Mouse (Mus musculus) embryonic facial prominence, embryonic 12.5 days (tissue): Measurements from ENCODE around the gene Fndc8. TPM values are rescaled to one million over a fixed set of nuclear protein-coding genes. Genes with fewer than 3 reads are reported as not detected.

Experiments used
- ATAC-seq: fragments of 200-750 bp; cut with Nextera tagmentation; 2 replicates; pipeline ENCODE4 v1.8.0; 2017; ENCODE audit not compliant: insufficient number of reproducible peaks, insufficient read depth, low FRiP score, low TSS enrichment
- H3K27ac ChIP-seq: fragments of 300-500 bp; sonication (generic); 2 replicates; pipeline ENCODE4 v1.5.1; 2016; ENCODE audit warnings: mild to moderate bottlenecking
- H3K27me3 ChIP-seq: fragments of 300-500 bp; sonication (generic); 2 replicates; pipeline ENCODE4 v1.6.1; 2016; ENCODE audit warnings: mild to moderate bottlenecking, moderate library complexity
- H3K36me3 ChIP-seq: fragments of 300-500 bp; sonication (generic); 2 replicates; pipeline ENCODE4 v1.6.1; 2016; ENCODE audit warnings: mild to moderate bottlenecking
- H3K4me1 ChIP-seq: fragments of 300-500 bp; sonication (generic); 2 replicates; pipeline ENCODE4 v1.6.1; 2016
- H3K4me2 ChIP-seq: fragments of 300-500 bp; sonication (generic); replicated peaks from 2 replicates; pipeline ENCODE4 v1.6.1; 2016; ENCODE audit warnings: mild to moderate bottlenecking, moderate library complexity
- H3K4me3 ChIP-seq: fragments of 300-500 bp; sonication (generic); 2 replicates; pipeline ENCODE4 v1.5.1; 2016; ENCODE audit warnings: mild to moderate bottlenecking
- H3K9ac ChIP-seq: fragments of 300-500 bp; sonication (generic); 2 replicates; pipeline ENCODE4 v1.6.1; 2016; ENCODE audit warnings: mild to moderate bottlenecking, moderate library complexity
- H3K9me3 ChIP-seq: fragments of 300-500 bp; sonication (generic); 2 replicates; pipeline ENCODE4 v1.6.1; 2016; ENCODE audit warnings: mild to moderate bottlenecking, moderate library complexity
- WGBS: fragments of 180-500 bp; shearing (Covaris S2); methylation state at CpG from one replicate; pipeline ENCODE4 v1.1.7; 2016; 5-methylcytosine and 5-hydroxymethylcytosine counted together
- polyA plus RNA-seq: library from polyadenylated mRNA; unstranded; fragments of >200 nt; fragmentation: Nextera tagmentation; extraction: Ambion mirVana; gene quantifications from 2 replicates; pipeline ENCODE4 v1.2.1, GENCODE M21; 2016

Gene Fndc8
- polyA plus RNA-seq, 1 experiment from 2014 or later = 0.19 TPM

GRCm38 (mm10) chr11:82869506-82870172 is 22.3 kb upstream of the Fndc8 start:
- Histone ChIP-seq H3K36me3 (no peaks in the 10 kb centered on the region), H3K27ac (no peak overlapping the region), H3K4me2 (peak overlapping the region; percentile 86), H3K9me3 (no peaks in the 10 kb centered on the region), H3K27me3 (no peaks in the 10 kb centered on the region), H3K4me1 (no peaks in the 10 kb centered on the region), H3K9ac (no peak overlapping the region), H3K4me3 (peak overlapping the region; percentile 83)
- no peak for ATAC-seq
- 68% methylated on average over 9 of the region's 9 CpGs for WGBS

- H3K27me3 ChIP-seq = no peaks in the 10 kb centered on the region
- H3K4me1 ChIP-seq = no peaks in the 10 kb centered on the region
- no peaks in the 10 kb centered on the region for H3K36me3 ChIP-seq
- peak overlapping the region; percentile 83 for H3K4me3 ChIP-seq
- H3K9me3 ChIP-seq = no peaks in the 10 kb centered on the region
- H3K27ac ChIP-seq = peak overlapping the region; percentile 67
- ATAC-seq = peak; percentile 48; the same call in 1 of the 2 replicates
- H3K4me2 ChIP-seq = peak overlapping the region; percentile 86
- peak overlapping the region; percentile 77 for H3K9ac ChIP-seq
- WGBS = 4% methylated on average over 32 of the region's 36 CpGs
Measured at GRCm38 (mm10) chr11:82870173-82871030, 21.5 kb upstream of the Fndc8 start.

- Histone ChIP-seq H3K4me3 (peak within 1 kb of the TSS; percentile 83), H3K9ac (peak within 1 kb of the TSS; percentile 77), H3K9me3 (no peaks in the 10 kb centered on the region), H3K36me3 (no peaks in the 10 kb centered on the region), H3K4me1 (no peaks in the 10 kb centered on the region), H3K27ac (peak within 1 kb of the TSS; percentile 67), H3K4me2 (peak within 1 kb of the TSS; percentile 86), H3K27me3 (no peaks in the 10 kb centered on the region)
- peak; percentile 93 for ATAC-seq
- 1% methylated on average over 32 of the region's 43 CpGs for WGBS
Measured at GRCm38 (mm10) chr11:82871031-82871446, 20.9 kb upstream of the Fndc8 start, which contains the start of gene Rffl. Gene Rffl, minus strand, starts transcription at chr11:82871210.

- Histone ChIP-seq H3K4me3 (no peak overlapping the region), H3K9me3 (no peaks in the 10 kb centered on the region), H3K4me2 (no peak overlapping the region), H3K27ac (no peak overlapping the region), H3K9ac (peak overlapping the region; percentile 10; the same call in 1 of the 2 replicates), H3K27me3 (no peaks in the 10 kb centered on the region), H3K36me3 (0 out of 2 replicates have a peak, but pooled peaks cover 2% of the 10 kb centered on the region), H3K4me1 (no peaks in the 10 kb centered on the region)
- WGBS = 80% methylated on average over 5 of the region's 5 CpGs
- no peak for ATAC-seq
Measured at GRCm38 (mm10) chr11:82874924-82875323, 17.0 kb upstream of the Fndc8 start.

GRCm38 (mm10) chr11:82875631-82876030 is 16.3 kb upstream of the Fndc8 start:
- H3K9me3 ChIP-seq = no peaks in the 10 kb centered on the region
- no peak overlapping the region for H3K4me3 ChIP-seq
- H3K27me3 ChIP-seq = no peaks in the 10 kb centered on the region
- no peak for ATAC-seq
- no peak overlapping the region for H3K9ac ChIP-seq
- H3K4me1 ChIP-seq = no peaks in the 10 kb centered on the region
- no peak overlapping the region for H3K27ac ChIP-seq
- over 99% methylated on average over 5 of the region's 5 CpGs for WGBS
- H3K4me2 ChIP-seq = no peak overlapping the region
- H3K36me3 ChIP-seq = 0 out of 2 replicates have a peak, but pooled peaks cover 5% of the 10 kb centered on the region

GRCm38 (mm10) chr11:82877726-82878344 is 14.1 kb upstream of the Fndc8 start:
- 0 out of 2 replicates have a peak, but pooled peaks cover 11% of the 10 kb centered on the region for H3K36me3 ChIP-seq
- H3K9me3 ChIP-seq = no peaks in the 10 kb centered on the region
- H3K9ac ChIP-seq = no peak overlapping the region
- no peaks in the 10 kb centered on the region for H3K27me3 ChIP-seq
- no peaks in the 10 kb centered on the region for H3K4me1 ChIP-seq
- 80% methylated on average over 7 of the region's 7 CpGs for WGBS
- no peak overlapping the region for H3K27ac ChIP-seq
- no peak for ATAC-seq
- H3K4me3 ChIP-seq = no peak overlapping the region
- no peak overlapping the region for H3K4me2 ChIP-seq

GRCm38 (mm10) chr11:82883180-82883579 is 8.7 kb upstream of the Fndc8 start:
- 69% methylated on average over 8 of the region's 8 CpGs for WGBS
- ATAC-seq = no peak
- Histone ChIP-seq H3K9me3 (no peaks in the 10 kb centered on the region), H3K36me3 (0 out of 2 replicates have a peak, but pooled peaks cover 11% of the 10 kb centered on the region), H3K4me2 (no peak overlapping the region), H3K27me3 (no peaks in the 10 kb centered on the region), H3K9ac (no peak overlapping the region), H3K4me3 (no peak overlapping the region), H3K4me1 (peaks cover under 1% of the 10 kb centered on the region; the same call in 1 of the 2 replicates), H3K27ac (no peak overlapping the region)

GRCm38 (mm10) chr11:82886559-82886958 is 5.4 kb upstream of the Fndc8 start:
- WGBS = 83% methylated on average over 3 of the region's 3 CpGs
- Histone ChIP-seq H3K9me3 (no peaks in the 10 kb centered on the region), H3K4me3 (no peak overlapping the region), H3K27me3 (no peaks in the 10 kb centered on the region), H3K9ac (no peak overlapping the region), H3K4me2 (no peak overlapping the region), H3K4me1 (peaks cover 17% of the 10 kb centered on the region), H3K27ac (no peak overlapping the region), H3K36me3 (0 out of 2 replicates have a peak, but pooled peaks cover 6% of the 10 kb centered on the region)
- no peak for ATAC-seq

GRCm38 (mm10) chr11:82888491-82888946 is 3.4 kb upstream of the Fndc8 start:
- H3K9me3 ChIP-seq = no peaks in the 10 kb centered on the region
- H3K9ac ChIP-seq = no peak overlapping the region
- no peaks in the 10 kb centered on the region for H3K27me3 ChIP-seq
- no peaks in the 10 kb centered on the region for H3K36me3 ChIP-seq
- H3K4me1 ChIP-seq = peaks cover 17% of the 10 kb centered on the region
- H3K4me2 ChIP-seq = 0 out of 2 replicates have a peak overlapping the region, but pooled peaks have one; percentile 3
- H3K27ac ChIP-seq = no peak overlapping the region
- no peak for ATAC-seq
- no peak overlapping the region for H3K4me3 ChIP-seq
- 68% methylated on average over 10 of the region's 10 CpGs for WGBS

- Histone ChIP-seq H3K27me3 (no peaks in the 10 kb centered on the region), H3K4me2 (peak overlapping the region; percentile 85), H3K4me3 (peak overlapping the region; percentile 72), H3K27ac (no peak overlapping the region), H3K9ac (peak overlapping the region; percentile 60), H3K36me3 (no peaks in the 10 kb centered on the region), H3K9me3 (no peaks in the 10 kb centered on the region), H3K4me1 (peaks cover 17% of the 10 kb centered on the region)
- WGBS = 7% methylated on average over 31 of the region's 31 CpGs
- peak; percentile 30; the same call in 1 of the 2 replicates for ATAC-seq
Measured at GRCm38 (mm10) chr11:82889524-82890341, 2.2 kb upstream of the Fndc8 start.
